Mouse (Mus musculus) lung, embryonic 14.5 days (tissue): ENCODE data around the gene Zfp759. TPM values are rescaled to one million over a fixed set of nuclear protein-coding genes. Genes with fewer than 3 reads are reported as not detected.
"Not testable (repeated sequence)": the region's sequence is repeated elsewhere in the genome, so short reads cannot be mapped to it uniquely, and the experiment has no call there.

Experiments
- ATAC-seq: fragments of 200-750 bp; cut with Nextera tagmentation; 2 replicates; pipeline ENCODE4 v1.8.0; 2017; ENCODE audit warnings: mild to moderate bottlenecking, moderate TSS enrichment, moderate library complexity; ENCODE audit not compliant: insufficient read depth
- DNase-seq: peaks from one replicate; pipeline ENCODE4 v3.0.0-alpha.2; 2015
- H3K27ac ChIP-seq: fragments of 300-500 bp; sonication (generic); 2 replicates; pipeline ENCODE4 v1.5.1; 2014; ENCODE audit warnings: low read depth, mild to moderate bottlenecking, moderate library complexity
- H3K27me3 ChIP-seq: fragments of 300-500 bp; sonication (generic); 2 replicates; pipeline ENCODE4 v1.6.1; 2014; ENCODE audit warnings: low read length, control low read depth; ENCODE audit not compliant: insufficient read depth
- H3K36me3 ChIP-seq: fragments of 300-500 bp; sonication (generic); 2 replicates; pipeline ENCODE4 v1.6.1; 2014; ENCODE audit warnings: control low read depth; ENCODE audit not compliant: insufficient read depth
- H3K4me1 ChIP-seq: fragments of 300-500 bp; sonication (generic); 2 replicates; pipeline ENCODE4 v1.6.1; 2014; ENCODE audit warnings: antibody characterized with exemption, control low read depth; ENCODE audit not compliant: insufficient read depth
- H3K4me2 ChIP-seq: fragments of 300-500 bp; sonication (generic); 2 replicates; pipeline ENCODE4 v1.6.1; 2014; ENCODE audit warnings: mild to moderate bottlenecking
- H3K4me3 ChIP-seq: fragments of 300-500 bp; sonication (generic); 2 replicates; pipeline ENCODE4 v1.5.1; 2014; ENCODE audit warnings: low read depth, low read length
- H3K9ac ChIP-seq: fragments of 300-500 bp; sonication (generic); 2 replicates; pipeline ENCODE4 v1.6.1; 2014
- H3K9me3 ChIP-seq: fragments of 300-500 bp; sonication (generic); 2 replicates; pipeline ENCODE4 v1.6.1; 2016; ENCODE audit warnings: low read depth, low read length, control low read depth
- CTCF ChIP-seq: IDR thresholded peaks from 2 replicates; pipeline ENCODE4 v1.5.1; 2016; ENCODE audit warnings: antibody characterized with exemption, low read depth
- WGBS: fragments of 180-500 bp; shearing (Covaris S2); extraction: QIAGEN DNeasy Blood & Tissue Kit; methylation state at CpG from one replicate; pipeline ENCODE4 v1.1.7; 2014; 5-methylcytosine and 5-hydroxymethylcytosine counted together
- polyA plus RNA-seq: library from polyadenylated mRNA; unstranded; fragments of >200 nt; fragmentation: Nextera tagmentation; extraction: Ambion mirVana; gene quantifications from 2 replicates; pipeline ENCODE4 v1.2.1, GENCODE M21; 2014

Gene Zfp759
- polyA plus RNA-seq: 2.1 and 2.6 TPM in 2 replicates

DNA sequence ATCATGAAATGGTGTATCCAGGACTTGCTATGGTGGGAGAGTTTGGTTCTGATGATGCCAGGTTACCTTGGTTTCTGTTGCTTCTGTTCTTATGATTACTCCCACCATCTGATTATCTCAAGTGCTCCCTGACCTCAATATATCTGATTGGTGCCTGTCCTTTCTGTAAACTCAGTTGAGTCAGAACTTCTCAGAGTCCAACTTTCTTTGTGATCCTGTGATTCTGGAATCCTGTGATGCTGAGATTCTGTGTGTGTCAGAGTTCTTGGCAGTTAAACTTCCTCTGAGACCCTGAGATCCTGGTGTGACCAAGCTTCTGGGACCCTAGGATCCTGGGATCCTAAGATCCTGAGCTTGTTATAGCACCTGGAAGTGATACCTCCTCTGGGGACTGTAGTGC, at the start of gene Zfp759:
Gene Zfp759, plus strand, starts transcription at position 301 of the 400 bp plus-strand sequence.
- not testable (repeated sequence) for H3K9me3 ChIP-seq, DNase-seq

DNA sequence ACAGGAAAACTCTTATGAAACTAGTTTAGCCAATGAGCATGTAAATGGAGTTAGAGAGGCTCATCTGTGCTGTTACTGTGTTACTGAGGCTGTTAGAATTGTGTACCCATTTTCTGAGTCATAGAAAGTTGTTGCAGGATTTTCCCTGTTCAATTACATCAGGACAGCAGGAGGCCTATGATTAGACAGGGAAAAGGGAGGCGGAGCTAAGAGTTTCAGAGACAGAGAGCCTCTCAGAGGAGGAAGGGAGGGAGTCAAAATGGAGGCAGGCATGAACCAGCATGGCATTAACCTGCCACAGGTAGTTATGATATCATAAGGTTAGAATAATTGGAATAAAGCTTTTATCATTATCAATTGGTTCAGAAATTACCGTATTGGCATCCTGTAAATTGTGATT, 48.7 kb upstream of the Zfp759 start:
- DNase-seq (no peak), ATAC-seq (no peak)
- TF ChIP-seq CTCF: no peak
- Histone ChIP-seq H3K9me3 (peaks cover 32% of the 10 kb centered on the region), H3K27ac (no peak overlapping the region), H3K4me3 (no peak overlapping the region), H3K9ac (no peak overlapping the region), H3K27me3 (no peaks in the 10 kb centered on the region), H3K36me3 (peaks cover 47% of the 10 kb centered on the region), H3K4me2 (no peak overlapping the region), H3K4me1 (no peaks in the 10 kb centered on the region)
- 93% methylated on average over 2 of the region's 2 CpGs for WGBS

More for the DNA sequence above, at the start of gene Zfp759:
- H3K27me3 ChIP-seq, H3K4me1 ChIP-seq, H3K4me3 ChIP-seq, H3K36me3 ChIP-seq, ATAC-seq, H3K4me2 ChIP-seq, H3K9ac ChIP-seq, H3K27ac ChIP-seq: not testable (repeated sequence)

DNA sequence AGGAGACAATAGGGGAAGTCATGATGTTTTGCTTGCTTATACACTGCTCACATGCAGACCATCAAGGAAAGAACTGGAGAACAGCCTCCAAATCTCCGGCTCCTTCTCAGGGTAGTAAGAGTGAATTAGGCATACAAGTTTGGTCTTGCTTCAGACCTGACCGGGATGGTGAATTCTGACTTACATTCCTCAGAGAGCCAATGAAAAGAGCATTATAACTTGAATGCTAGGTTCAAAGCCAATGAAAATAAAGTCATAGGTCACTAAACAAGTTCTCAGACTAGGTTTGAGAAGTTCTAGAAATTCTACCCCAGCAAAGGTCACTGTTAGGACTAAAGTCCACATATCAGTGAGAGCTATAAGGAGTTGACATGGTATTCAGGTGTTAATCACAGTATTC, 44.2 kb upstream of the Zfp759 start:
- Histone ChIP-seq H3K36me3 (peaks cover 25% of the 10 kb centered on the region), H3K4me3 (no peak overlapping the region), H3K27me3 (no peaks in the 10 kb centered on the region), H3K9me3 (peaks cover 12% of the 10 kb centered on the region; the same call in 1 of the 2 replicates), H3K27ac (no peak overlapping the region), H3K4me1 (0 out of 2 replicates have a peak, but pooled peaks cover 5% of the 10 kb centered on the region), H3K9ac (no peak overlapping the region), H3K4me2 (no peak overlapping the region)
- whole genome bisulfite sequencing: 97% methylated on average over 2 of the region's 2 CpGs
- DNase-seq (no peak), ATAC-seq (no peak)
- no peak for TF ChIP-seq CTCF

DNA sequence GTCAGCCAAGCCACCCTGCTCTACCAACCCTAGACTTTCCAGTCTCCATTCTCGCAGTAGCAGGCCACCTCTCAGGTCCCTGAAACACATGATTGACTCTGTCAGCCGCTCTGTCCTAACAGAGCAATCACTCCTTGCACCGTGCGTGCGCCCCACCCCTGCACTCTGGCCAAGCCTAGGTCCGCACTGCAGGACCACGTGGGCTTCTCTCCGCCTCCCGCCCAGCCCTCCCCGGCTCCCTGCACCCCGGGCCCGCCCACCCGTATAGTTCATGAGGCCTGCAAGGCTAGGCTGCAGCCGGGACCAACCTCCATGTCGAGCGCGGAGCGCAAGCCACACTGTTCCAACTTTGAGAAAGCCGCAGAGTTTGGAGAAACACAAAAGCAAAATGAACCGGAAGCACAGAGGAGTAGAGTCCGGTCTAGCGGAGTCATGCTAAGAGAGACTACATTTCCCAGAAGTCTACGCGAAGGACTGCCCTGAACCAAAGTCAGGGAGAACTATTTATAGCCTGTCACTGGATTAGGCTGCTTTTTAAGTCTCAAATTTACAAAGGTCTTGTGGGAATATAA, 40.2 kb upstream of the Zfp759 start:
- Histone ChIP-seq H3K27ac (peak overlapping the region; percentile 92), H3K4me2 (peak overlapping the region; percentile 68), H3K4me3 (peak overlapping the region; percentile 55), H3K9ac (peak overlapping the region; percentile 68), H3K9me3 (no peaks in the 10 kb centered on the region), H3K27me3 (no peaks in the 10 kb centered on the region), H3K36me3 (0 out of 2 replicates have a peak, but pooled peaks cover 2% of the 10 kb centered on the region), H3K4me1 (0 out of 2 replicates have a peak, but pooled peaks cover 5% of the 10 kb centered on the region)
- peak; percentile 100 for ATAC-seq
- DNase-seq: peak; percentile 90
- 0 out of 2 replicates have a peak, but pooled peaks have one; percentile 1 for TF ChIP-seq CTCF
- under 1% methylated on average over 24 of the region's 24 CpGs for WGBS

DNA sequence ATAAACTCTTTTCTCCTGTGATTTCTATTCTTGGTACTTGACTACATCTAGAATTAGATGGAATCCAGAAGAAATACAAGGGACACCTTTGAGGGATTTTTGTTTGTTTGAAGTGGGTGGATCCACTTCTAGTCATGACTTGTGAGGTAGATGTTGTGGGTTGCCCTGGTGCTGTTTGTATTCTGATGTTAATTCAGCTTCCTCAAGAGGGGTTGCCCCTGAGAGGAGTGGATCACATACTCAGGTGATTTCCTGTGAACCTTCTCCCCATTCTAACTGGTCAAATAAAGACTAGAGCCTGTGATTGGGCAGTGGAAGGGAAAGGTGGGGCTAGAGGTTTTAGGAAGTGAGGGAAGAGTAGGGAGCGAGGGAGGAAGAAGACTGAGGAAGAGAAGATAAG, 39.5 kb upstream of the Zfp759 start:
- TF ChIP-seq CTCF: no peak
- H3K4me3 ChIP-seq: peak overlapping the region; percentile 55
- H3K4me2 ChIP-seq: peak overlapping the region; percentile 68
- 69% methylated on average over 1 of the region's 1 CpGs for WGBS
- 0 out of 2 replicates have a peak, but pooled peaks cover 5% of the 10 kb centered on the region for H3K4me1 ChIP-seq
- H3K27me3 ChIP-seq: no peaks in the 10 kb centered on the region
- ATAC-seq: no peak
- H3K27ac ChIP-seq: peak overlapping the region; percentile 92
- no peaks in the 10 kb centered on the region for H3K9me3 ChIP-seq
- H3K36me3 ChIP-seq: 0 out of 2 replicates have a peak, but pooled peaks cover 2% of the 10 kb centered on the region
- DNase-seq: no peak
- peak overlapping the region; percentile 68 for H3K9ac ChIP-seq

DNA sequence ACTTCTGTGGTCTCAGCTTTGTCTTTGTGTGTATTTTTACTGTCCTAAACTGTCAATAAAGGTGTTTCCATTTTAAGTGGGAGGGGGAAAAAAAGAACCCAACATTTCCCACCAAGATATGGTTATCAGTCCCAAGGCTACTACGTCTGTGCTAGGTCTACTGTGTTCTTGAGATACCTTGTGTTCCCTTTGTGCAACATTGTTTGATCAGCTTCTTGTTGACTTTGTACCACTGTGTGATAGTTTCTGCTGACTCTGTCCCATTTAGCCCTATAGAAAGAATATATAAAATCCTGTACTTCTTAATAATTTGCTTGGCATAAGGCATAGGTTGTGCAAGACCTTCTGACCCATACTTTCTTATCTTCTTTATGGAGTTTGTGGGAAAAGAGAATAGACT, 31.3 kb upstream of the Zfp759 start:
- no peak overlapping the region for H3K4me3 ChIP-seq
- TF ChIP-seq CTCF: no peak
- H3K36me3 ChIP-seq: no peaks in the 10 kb centered on the region
- no peaks in the 10 kb centered on the region for H3K27me3 ChIP-seq
- DNase-seq (no peak), ATAC-seq (no peak)
- no peak overlapping the region for H3K4me2 ChIP-seq
- WGBS: 63% methylated on average over 1 of the region's 1 CpGs
- no peaks in the 10 kb centered on the region for H3K4me1 ChIP-seq
- no peaks in the 10 kb centered on the region for H3K9me3 ChIP-seq
- H3K9ac ChIP-seq: no peak overlapping the region
- no peak overlapping the region for H3K27ac ChIP-seq

DNA sequence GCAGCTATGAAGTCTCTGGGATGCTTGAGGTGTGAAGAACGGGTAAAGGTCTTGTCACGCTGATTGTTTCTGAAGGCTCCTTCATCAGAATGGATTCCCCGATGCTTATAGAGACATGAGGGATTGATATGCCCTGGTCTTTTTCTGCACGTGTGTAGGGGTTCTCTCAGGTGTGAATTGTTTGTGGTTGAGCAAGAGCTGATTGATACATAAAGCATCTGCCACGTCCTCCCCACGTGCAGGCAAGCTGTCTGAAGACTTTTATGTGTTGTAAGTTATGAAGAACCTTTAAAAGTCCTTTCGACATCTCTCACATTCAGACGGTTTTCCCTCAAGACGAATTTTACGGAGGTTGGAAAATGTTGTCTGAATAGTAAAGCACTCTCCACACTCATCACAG, 23.6 kb upstream of the Zfp759 start, which contains the start of gene Zfp708:
Gene Zfp708, minus strand, starts transcription at position 101 of the 400 bp plus-strand sequence.
- ATAC-seq (no peak), DNase-seq (no peak)
- no peak within 1 kb of the TSS for H3K4me3 ChIP-seq
- H3K36me3 ChIP-seq: no peaks in the 10 kb centered on the region
- WGBS: 81% methylated on average over 10 of the region's 10 CpGs
- H3K9me3 ChIP-seq: no peaks in the 10 kb centered on the region
- no peak for TF ChIP-seq CTCF
- no peaks in the 10 kb centered on the region for H3K4me1 ChIP-seq
- no peaks in the 10 kb centered on the region for H3K27me3 ChIP-seq
- H3K4me2 ChIP-seq: no peak within 1 kb of the TSS
- no peak within 1 kb of the TSS for H3K27ac ChIP-seq
- no peak within 1 kb of the TSS for H3K9ac ChIP-seq
